Mouse (Mus musculus): ENCODE data around the gene Usp19. TPM values are rescaled to one million over a fixed set of nuclear protein-coding genes. Genes with fewer than 3 reads are reported as not detected.

The Usp19 gene
- polyA plus RNA-seq, 1 experiment: 86.6 TPM

- Histone ChIP-seq H3K27me3 (ENCODE audit: control insufficient read depth, insufficient read depth, insufficient read length) (no peaks in the 10 kb centered on the region), H3K79me2 (ENCODE audit: control insufficient read depth, insufficient read depth) (no peaks in the 10 kb centered on the region), H3K36me3 (ENCODE audit: control insufficient read depth, insufficient read depth) (no peaks in the 10 kb centered on the region), H3K4me3 (peak overlapping the region; percentile 17), H3K4me2 (ENCODE audit: low read depth) (peak overlapping the region; percentile 80), H3ac (ENCODE audit: control insufficient read depth, insufficient read length) (no peak overlapping the region)
- TF ChIP-seq POLR2A (IDR thresholded peaks at IDR 0.05; ENCODE audit: insufficient read length, low read depth) (no peak), MYOG (IDR thresholded peaks at IDR 0.05; ENCODE audit: control insufficient read depth in 1 of 3, insufficient read depth in 1 of 3, insufficient read length in 2 of 3, low read depth in 2 of 3) (no peak)
These were observed 37.5 kb upstream of the Usp19 start for GRCm38 (mm10) chr9:108452911-108453310.

GRCm38 (mm10) chr9:108453458-108453857, 36.9 kb upstream of the Usp19 start:
- H3K27me3 ChIP-seq (ENCODE audit: control insufficient read depth, insufficient read depth, insufficient read length): no peaks in the 10 kb centered on the region
- no peaks in the 10 kb centered on the region for H3K79me2 ChIP-seq (ENCODE audit: control insufficient read depth, insufficient read depth)
- H3K36me3 ChIP-seq (ENCODE audit: control insufficient read depth, insufficient read depth): no peaks in the 10 kb centered on the region
- H3K4me3 ChIP-seq: no peak overlapping the region
- H3K4me2 ChIP-seq (ENCODE audit: low read depth): no peak overlapping the region
- no peak for TF ChIP-seq TCF12 (IDR thresholded peaks at IDR 0.05; ENCODE audit: insufficient read depth, poor library complexity, severe bottlenecking)
- H3ac ChIP-seq (ENCODE audit: control insufficient read depth, insufficient read length): no peak overlapping the region

DNA sequence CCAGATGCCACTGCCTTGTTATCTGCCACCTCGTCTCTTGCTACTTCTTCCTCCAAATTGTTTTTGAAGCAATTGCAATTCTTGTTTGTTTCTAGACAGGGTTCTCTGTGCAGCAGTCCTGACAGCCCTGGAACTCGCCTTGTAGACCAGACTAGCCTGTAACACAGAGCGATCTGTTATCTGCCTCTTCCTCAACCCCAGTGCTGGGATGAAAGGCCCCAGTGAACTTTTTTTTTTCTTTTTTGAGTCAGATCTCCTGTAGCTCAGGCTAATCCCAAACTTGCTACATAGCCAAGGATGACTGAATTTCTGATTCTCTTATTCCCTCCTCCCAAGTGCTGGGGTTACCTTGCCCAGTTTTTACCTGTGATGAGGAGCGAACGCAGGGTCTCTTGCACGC, 36.0 kb upstream of the Usp19 start:
- no peaks in the 10 kb centered on the region for H3K79me2 ChIP-seq (ENCODE audit: control insufficient read depth, insufficient read depth)
- TF ChIP-seq MYOD1 (IDR thresholded peaks at IDR 0.05; ENCODE audit: control insufficient read depth in 1 of 3, insufficient read length in 2 of 3, low read depth in 2 of 3) (no peak), CEBPB (IDR thresholded peaks at IDR 0.05; ENCODE audit: insufficient read depth, poor library complexity, severe bottlenecking) (no peak), TCF12 (IDR thresholded peaks at IDR 0.05; ENCODE audit: insufficient read depth, poor library complexity, severe bottlenecking) (no peak), TCF3 (IDR thresholded peaks at IDR 0.05; ENCODE audit: insufficient read length, low read depth) (no peak), REST (IDR thresholded peaks at IDR 0.05; ENCODE audit: insufficient read depth, insufficient read length) (no peak), POLR2A (IDR thresholded peaks at IDR 0.05; ENCODE audit: insufficient read length, low read depth) (no peak), MYOG (IDR thresholded peaks at IDR 0.05; ENCODE audit: control insufficient read depth in 1 of 3, insufficient read depth in 1 of 3, insufficient read length in 2 of 3, low read depth in 2 of 3) (no peak), USF1 (IDR thresholded peaks at IDR 0.05; ENCODE audit: low read depth) (no peak), SRF (IDR thresholded peaks at IDR 0.05; ENCODE audit: control insufficient read depth, insufficient read length, low read depth) (no peak), E2F4 (IDR thresholded peaks at IDR 0.05; ENCODE audit: insufficient read depth) (no peak)
- no peak overlapping the region for H3K4me3 ChIP-seq
- H3K4me2 ChIP-seq (ENCODE audit: low read depth): no peak overlapping the region
- H3K27me3 ChIP-seq (ENCODE audit: control insufficient read depth, insufficient read depth, insufficient read length): no peaks in the 10 kb centered on the region
- H3K36me3 ChIP-seq (ENCODE audit: control insufficient read depth, insufficient read depth): no peaks in the 10 kb centered on the region
- no peak overlapping the region for H3ac ChIP-seq (ENCODE audit: control insufficient read depth, insufficient read length)

GRCm38 (mm10) chr9:108455747-108456571, 34.4 kb upstream of the Usp19 start:
- no peak overlapping the region for H3ac ChIP-seq (ENCODE audit: control insufficient read depth, insufficient read length)
- H3K4me2 ChIP-seq (ENCODE audit: low read depth): no peak overlapping the region
- H3K4me3 ChIP-seq: no peak overlapping the region
- H3K36me3 ChIP-seq (ENCODE audit: control insufficient read depth, insufficient read depth): no peaks in the 10 kb centered on the region
- no peaks in the 10 kb centered on the region for H3K27me3 ChIP-seq (ENCODE audit: control insufficient read depth, insufficient read depth, insufficient read length)
- TF ChIP-seq E2F4 (IDR thresholded peaks at IDR 0.05; ENCODE audit: insufficient read depth) (no peak), MAX (IDR thresholded peaks at IDR 0.05; ENCODE audit: low read depth) (no peak), CEBPB (IDR thresholded peaks at IDR 0.05; ENCODE audit: insufficient read depth, poor library complexity, severe bottlenecking) (no peak), TCF12 (IDR thresholded peaks at IDR 0.05; ENCODE audit: insufficient read depth, poor library complexity, severe bottlenecking) (no peak), MYOG (IDR thresholded peaks at IDR 0.05; ENCODE audit: control insufficient read depth in 1 of 3, insufficient read depth in 1 of 3, insufficient read length in 2 of 3, low read depth in 2 of 3) (no peak), POLR2A (IDR thresholded peaks at IDR 0.05; ENCODE audit: insufficient read length, low read depth) (no peak), SRF (IDR thresholded peaks at IDR 0.05; ENCODE audit: control insufficient read depth, insufficient read length, low read depth) (no peak), TCF3 (IDR thresholded peaks at IDR 0.05; ENCODE audit: insufficient read length, low read depth) (no peak), USF1 (IDR thresholded peaks at IDR 0.05; ENCODE audit: low read depth) (no peak), REST (IDR thresholded peaks at IDR 0.05; ENCODE audit: insufficient read depth, insufficient read length) (no peak), MYOD1 (IDR thresholded peaks at IDR 0.05; ENCODE audit: control insufficient read depth in 1 of 3, insufficient read length in 2 of 3, low read depth in 2 of 3) (no peak), POLR2AphosphoS2 (IDR thresholded peaks at IDR 0.05; ENCODE audit: insufficient read length, low read depth) (no peak)
- peaks cover 4% of the 10 kb centered on the region for H3K79me2 ChIP-seq (ENCODE audit: control insufficient read depth, insufficient read depth)

DNA sequence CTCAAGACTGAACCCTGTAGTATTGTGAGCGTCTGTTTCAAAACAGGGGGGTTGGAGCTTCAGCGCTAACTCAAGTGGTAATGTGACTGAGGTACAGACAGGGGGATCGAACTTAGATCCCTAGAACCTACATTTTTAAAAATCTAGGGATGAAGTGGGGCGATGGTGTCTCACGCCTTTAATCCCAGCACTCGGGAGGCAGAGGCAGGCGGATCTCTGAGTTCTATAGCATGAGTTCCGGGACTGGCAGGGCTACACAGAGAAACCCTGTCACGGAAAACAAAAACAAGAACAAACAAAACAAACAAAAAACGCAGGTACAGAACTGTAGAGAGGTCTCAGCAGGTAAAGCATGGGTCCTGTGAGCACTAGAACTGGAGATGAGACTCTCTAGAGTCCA, 33.4 kb upstream of the Usp19 start:
- Histone ChIP-seq H3K36me3 (ENCODE audit: control insufficient read depth, insufficient read depth) (no peaks in the 10 kb centered on the region), H3K4me3 (no peak overlapping the region), H3K4me2 (ENCODE audit: low read depth) (no peak overlapping the region), H3K79me2 (ENCODE audit: control insufficient read depth, insufficient read depth) (peaks cover 14% of the 10 kb centered on the region), H3ac (ENCODE audit: control insufficient read depth, insufficient read length) (no peak overlapping the region), H3K27me3 (ENCODE audit: control insufficient read depth, insufficient read depth, insufficient read length) (no peaks in the 10 kb centered on the region)
- TF ChIP-seq MYOG (IDR thresholded peaks at IDR 0.05; ENCODE audit: control insufficient read depth in 1 of 3, insufficient read depth in 1 of 3, insufficient read length in 2 of 3, low read depth in 2 of 3) (no peak), MAX (IDR thresholded peaks at IDR 0.05; ENCODE audit: low read depth) (no peak), CEBPB (IDR thresholded peaks at IDR 0.05; ENCODE audit: insufficient read depth, poor library complexity, severe bottlenecking) (no peak), MYOD1 (IDR thresholded peaks at IDR 0.05; ENCODE audit: control insufficient read depth in 1 of 3, insufficient read length in 2 of 3, low read depth in 2 of 3) (no peak), SRF (IDR thresholded peaks at IDR 0.05; ENCODE audit: control insufficient read depth, insufficient read length, low read depth) (no peak)
